Mouse (Mus musculus) lung, adult 10 weeks (tissue): ENCODE results near the gene Alppl2. TPM values are rescaled to one million over a fixed set of nuclear protein-coding genes. Genes with fewer than 3 reads are reported as not detected.

Experiments used
- polyA plus RNA-seq: library from polyadenylated mRNA; stranded (reverse); fragments of 350-450 nt; fragmentation: Illumina TruSeq; extraction: RNeasy Lipid Tissue Mini Kit (QIAGEN cat#74804); gene quantifications from one replicate; pipeline ENCODE4 v1.2.3, GENCODE M21; 2014; ENCODE audit warnings: low read depth, low replicate concordance; ENCODE audit not compliant: insufficient read depth

Alppl2 gene
- polyA plus RNA-seq = not detected

GRCm38 (mm10) chr1:87089828-87090227, at the start of gene Alppl2:
Gene Alppl2, minus strand, starts transcription at chr1:87089928.

GRCm38 (mm10) chr1:87124673-87125072, 34.9 kb upstream of the Alppl2 start, which contains the start of gene Akp3:
Gene Akp3, plus strand, starts transcription at chr1:87124973.

GRCm38 (mm10) chr1:87101411-87101810, 11.7 kb upstream of the Alppl2 start, which contains the start of gene Alpi:
Gene Alpi, minus strand, starts transcription at chr1:87101606.

Other genes with a start within 250 kb of the Alppl2 start
- not detected for gene Alpi, start 11.7 kb upstream of the Alppl2 start, polyA plus RNA-seq
- not detected for gene Akp3, start 35.0 kb upstream of the Alppl2 start, polyA plus RNA-seq
- not detected for gene Ecel1, start 66.6 kb upstream of the Alppl2 start, polyA plus RNA-seq
- gene Prss56, start 93.4 kb upstream of the Alppl2 start, polyA plus RNA-seq = not detected
- not detected for gene Chrnd, start 100.7 kb upstream of the Alppl2 start, polyA plus RNA-seq
- gene Chrng, start 114.7 kb upstream of the Alppl2 start, polyA plus RNA-seq = not detected
- 40.2 TPM for gene Eif4e2, start 124.0 kb upstream of the Alppl2 start, polyA plus RNA-seq
- gene Efhd1, start 174.4 kb upstream of the Alppl2 start, polyA plus RNA-seq = 1.1 TPM
- 15.7 TPM for gene Gigyf2, start 237.1 kb upstream of the Alppl2 start, polyA plus RNA-seq